In the genomic region with DNA sequence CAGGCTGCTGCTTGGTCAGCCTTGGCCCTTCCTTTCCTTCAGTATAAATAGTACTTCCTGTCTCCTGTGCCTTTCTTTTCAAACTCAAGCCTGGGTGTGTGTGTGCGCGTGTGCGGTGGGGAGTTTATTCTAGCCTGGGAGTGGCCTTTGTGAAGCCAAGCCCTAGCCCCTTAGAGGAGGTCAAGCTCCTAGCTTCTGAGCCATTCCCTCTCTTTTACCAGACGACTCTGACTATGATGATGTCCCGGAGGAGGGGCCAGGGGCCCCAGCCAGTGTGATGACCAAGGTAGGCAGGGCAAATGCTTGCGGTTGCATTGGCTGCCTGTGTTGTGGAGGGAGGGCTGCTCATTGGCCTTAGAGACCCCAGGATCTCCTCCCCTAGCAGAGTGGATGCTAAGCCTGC, we compare ENCODE assay signal across 12 mouse cellular contexts. TPM values are rescaled to one million over a fixed set of nuclear protein-coding genes. Genes with fewer than 3 reads are reported as not detected.
DNase-seq lines count a peak whose midpoint lies in the region; ATAC-seq and TF ChIP-seq lines count a peak whose summit lies in the region.
"Had no signal": no experiment of that assay in that cellular context is flagged by ENCODE, and none has a peak within 500 bp of the region (broad histone marks: within the 10 kb centered on the region; RNA-seq: fewer than 3 reads in every experiment).

No protein-coding gene starts in this region.

- H3K9me3 ChIP-seq in kidney, postnatal 0 days (replicated peaks; ENCODE audit: low read length) = no peaks in the 10 kb centered on the region
- no peaks in the 10 kb centered on the region for H3K9me3 ChIP-seq in lung, embryonic 16.5 days (ENCODE audit: control insufficient read depth, low read length)
- H3K9me3 ChIP-seq: embryonic facial prominence, embryonic 13.5 days; limb, embryonic 13.5 days had no signal

- peak overlapping the region; percentile 83 for H3K27ac ChIP-seq in kidney, postnatal 0 days
- peak overlapping the region; percentile 90 for H3K27ac ChIP-seq in lung, embryonic 16.5 days (ENCODE audit: low read length)
- H3K27ac ChIP-seq: embryonic facial prominence, embryonic 13.5 days; limb, embryonic 13.5 days had no signal

- ATAC-seq in kidney, postnatal 0 days (replicated peaks; ENCODE audit: low FRiP score, low read depth) = peak; percentile 53
- ATAC-seq in lung, embryonic 16.5 days (ENCODE audit: low read depth) = peak; percentile 79

- DNase-seq in gastrocnemius, postnatal 14 days = peak; percentile 52
- no peak for DNase-seq in gastrocnemius, postnatal 4 days (ENCODE audit: low spot score in 2 of 2)
- peak; percentile 51 for DNase-seq in Muller cell, postnatal 12 days (ENCODE audit: inconsistent ontology term)
- DNase-seq in kidney, postnatal 0 days (ENCODE audit: low spot score) = peak; percentile 91
- no peak for DNase-seq in layer of hippocampus, postnatal 10 days (ENCODE audit: low spot score in 2 of 2)
- no peak for DNase-seq in ovary, postnatal 10 days (ENCODE audit: low spot score)
- DNase-seq in cerebellum, postnatal 14 days = no peak
- DNase-seq: adrenal gland, postnatal 36 days; B cell, adult 2 months had no signal

- H3K4me2 ChIP-seq in kidney, postnatal 0 days (ENCODE audit: low read length) = peak overlapping the region; percentile 10; the same call in 1 of the 2 replicates
- H3K4me2 ChIP-seq in lung, embryonic 16.5 days (ENCODE audit: low read depth, low read length) = peak overlapping the region; percentile 49
- H3K4me2 ChIP-seq: embryonic facial prominence, embryonic 13.5 days; limb, embryonic 13.5 days had no signal

- H3K4me1 ChIP-seq in kidney, postnatal 0 days (replicated peaks; ENCODE audit: insufficient read depth, low read length) = peaks cover 27% of the 10 kb centered on the region; the same call in 1 of the 2 replicates
- H3K4me1 ChIP-seq in lung, embryonic 16.5 days (replicated peaks; ENCODE audit: control insufficient read depth, insufficient read depth, low read length) = peaks cover 22% of the 10 kb centered on the region

- 31% methylated on average over 6 of the region's 6 CpGs for WGBS in kidney, postnatal 0 days
- WGBS in lung, embryonic 16.5 days = 14% methylated on average over 6 of the region's 6 CpGs

- no peak for TF ChIP-seq CTCF in kidney, postnatal 0 days (IDR thresholded peaks at IDR 0.05; ENCODE audit: low read depth)

- intact Hi-C loops in gastrocnemius, postnatal 14 days (cut with DNase I; ENCODE audit: low total_unique reads) = no loop called here

- H3K27me3 ChIP-seq in kidney, postnatal 0 days (ENCODE audit: insufficient read depth, low read length) = no peaks in the 10 kb centered on the region
- no peaks in the 10 kb centered on the region for H3K27me3 ChIP-seq in lung, embryonic 16.5 days (ENCODE audit: control insufficient read depth, insufficient read depth, low read depth, low read length)
- H3K27me3 ChIP-seq: embryonic facial prominence, embryonic 13.5 days; limb, embryonic 13.5 days had no signal

- peaks cover 18% of the 10 kb centered on the region; the same call in 1 of the 2 replicates for H3K36me3 ChIP-seq in kidney, postnatal 0 days (ENCODE audit: insufficient read depth, low read length)
- H3K36me3 ChIP-seq in lung, embryonic 16.5 days (ENCODE audit: control insufficient read depth, insufficient read depth, low read length) = peaks cover 18% of the 10 kb centered on the region

- H3K4me3 ChIP-seq in kidney, postnatal 0 days (replicated peaks; ENCODE audit: low read depth, low read length) = no peak overlapping the region
- H3K4me3 ChIP-seq in lung, embryonic 16.5 days (ENCODE audit: low read length) = peak overlapping the region; percentile 25
- H3K4me3 ChIP-seq: embryonic facial prominence, embryonic 13.5 days; limb, embryonic 13.5 days had no signal

- H3K9ac ChIP-seq in kidney, postnatal 0 days (ENCODE audit: low read depth, low read length) = peak overlapping the region; percentile 18; the same call in 1 of the 2 replicates
- H3K9ac ChIP-seq in lung, embryonic 16.5 days (ENCODE audit: low read length) = peak overlapping the region; percentile 40
- H3K9ac ChIP-seq: embryonic facial prominence, embryonic 13.5 days; limb, embryonic 13.5 days had no signal

RNA-seq across cellular contexts. Expression of a gene that starts 25.4 kb away (rescaled TPM):
- total RNA-seq in gastrocnemius, postnatal 14 days (2021) = 1 to 10 TPM; 2.3 to 6.4 TPM
- total RNA-seq in gastrocnemius, postnatal 4 days (2021) = not detected
- 4.5 and 5.3 TPM in 2 replicates for polyA plus RNA-seq in kidney, postnatal 0 days (2015; fragmentation: Nextera tagmentation; extraction: Ambion mirVana)
- polyA plus RNA-seq in lung, embryonic 16.5 days (2015; fragmentation: Nextera tagmentation; extraction: Ambion mirVana) = 2.4 and 8.8 TPM in 2 replicates
- total RNA-seq in layer of hippocampus, postnatal 10 days (2021) = 1 to 10 TPM in 1 of 2 experiments, not detected in 1; 1.7 TPM

RNA-seq across cellular contexts. Expression of a gene that starts 36.2 kb away (rescaled TPM):
- total RNA-seq in gastrocnemius, postnatal 14 days (2021) = 10 to 100 TPM; 35.1 to 37.3 TPM
- 10 to 100 TPM; 60.7 to 61.2 TPM for total RNA-seq in gastrocnemius, postnatal 4 days (2021)
- 21.0 and 22.1 TPM in 2 replicates for polyA plus RNA-seq in kidney, postnatal 0 days (2015; fragmentation: Nextera tagmentation; extraction: Ambion mirVana)
- 14.8 and 22.5 TPM in 2 replicates for polyA plus RNA-seq in lung, embryonic 16.5 days (2015; fragmentation: Nextera tagmentation; extraction: Ambion mirVana)
- total RNA-seq in layer of hippocampus, postnatal 10 days (2021) = 100 to 1,000 TPM; 197 to 215 TPM

RNA-seq across cellular contexts. Expression of a gene that starts 37.5 kb away (rescaled TPM):
- total RNA-seq in gastrocnemius, postnatal 14 days (2021) = 10 to 100 TPM; 19.5 to 21.0 TPM
- 10 to 100 TPM; 49.2 to 57.4 TPM for total RNA-seq in gastrocnemius, postnatal 4 days (2021)
- polyA plus RNA-seq in kidney, postnatal 0 days (2015; fragmentation: Nextera tagmentation; extraction: Ambion mirVana) = 65.8 and 70.4 TPM in 2 replicates
- 115 and 118 TPM in 2 replicates for polyA plus RNA-seq in lung, embryonic 16.5 days (2015; fragmentation: Nextera tagmentation; extraction: Ambion mirVana)
- 10 to 100 TPM; 19.1 to 24.0 TPM for total RNA-seq in layer of hippocampus, postnatal 10 days (2021)

Comparison
In these comparisons a context has a peak if more than half of its experiments do, and no peak if none do; other contexts are left out.
1. DNase-seq: peak in gastrocnemius, postnatal 14 days (single experiment), Muller cell, postnatal 12 days (single experiment) and kidney, postnatal 0 days (single experiment); none in gastrocnemius, postnatal 4 days (0 of 2), layer of hippocampus, postnatal 10 days (0 of 2), ovary, postnatal 10 days (single experiment) and cerebellum, postnatal 14 days (0 of 2).